Mouse (Mus musculus): Measurements from ENCODE around the gene S1pr2.
"Not testable (repeated sequence)": the region's sequence is repeated elsewhere in the genome, so short reads cannot be mapped to it uniquely, and the experiment has no call there.

Gene S1pr2

GRCm38 (mm10) chr9:20998337-20998736 is 21.8 kb upstream of the S1pr2 start:
- DNase-seq = not testable (repeated sequence)

- DNase-seq = no peak
Measured at GRCm38 (mm10) chr9:20997065-20997464, 20.5 kb upstream of the S1pr2 start.

- DNase-seq = no peak
Measured at GRCm38 (mm10) chr9:20995069-20995468, 18.5 kb upstream of the S1pr2 start.

DNA sequence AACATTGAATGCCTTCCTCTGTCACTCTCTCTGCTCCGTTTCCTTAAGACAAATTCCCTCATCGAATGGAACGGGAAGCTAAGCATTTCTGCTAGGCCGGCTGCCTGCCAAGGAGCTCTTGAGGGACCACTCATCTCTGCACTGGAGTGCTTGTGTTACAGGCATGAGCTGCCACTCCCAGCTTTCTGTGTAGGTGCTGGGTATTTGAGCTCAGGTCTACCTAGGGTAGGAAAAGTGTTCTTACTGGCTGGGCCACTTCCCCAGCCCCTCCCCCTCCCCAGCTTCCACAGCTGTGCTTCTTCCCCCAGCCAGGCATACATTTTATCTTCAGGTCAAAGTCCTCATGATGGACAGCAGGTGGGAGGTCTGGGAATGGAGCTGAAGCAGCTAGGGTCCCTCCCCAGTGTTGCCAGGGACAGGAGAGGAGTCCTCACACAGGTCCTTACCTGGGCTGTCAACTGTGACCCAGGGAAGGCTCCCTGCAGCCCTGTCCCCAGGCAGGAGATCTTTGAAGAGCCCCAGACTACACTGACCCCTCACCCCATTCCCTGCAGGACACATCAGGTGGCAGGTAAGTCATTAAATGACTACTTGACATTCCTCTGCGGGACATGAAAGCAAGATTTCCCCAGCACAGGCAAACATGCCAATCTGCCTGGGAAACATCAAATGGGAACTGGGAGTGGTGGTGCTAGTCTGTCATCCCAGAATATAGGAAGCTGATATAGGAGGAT is 16.8 kb upstream of the S1pr2 start:
- peak; percentile 87 for DNase-seq

GRCm38 (mm10) chr9:20991587-20991986 is 15.0 kb upstream of the S1pr2 start:
- no peak for DNase-seq

DNA sequence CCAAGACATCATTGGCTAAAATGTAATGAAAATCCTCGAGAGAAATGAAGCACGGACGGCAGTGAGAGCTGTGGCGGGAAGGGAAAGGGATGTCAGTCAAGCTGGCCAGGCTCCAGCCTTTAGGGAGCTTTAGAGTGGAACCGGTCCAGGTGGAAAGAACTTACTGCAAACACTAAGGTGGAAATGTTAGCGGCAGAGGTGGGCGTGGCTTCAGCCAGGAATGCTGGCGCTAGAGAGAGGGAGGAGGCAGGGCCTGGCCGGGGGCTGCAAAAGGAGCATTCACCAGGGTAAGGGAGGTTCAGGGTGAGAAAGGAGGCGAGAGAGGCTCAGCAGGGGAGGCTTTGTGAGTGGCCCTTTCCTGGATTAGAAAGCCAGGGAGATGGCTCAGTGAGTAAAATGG is 14.3 kb upstream of the S1pr2 start:
- DNase-seq = peak; percentile 76

DNA sequence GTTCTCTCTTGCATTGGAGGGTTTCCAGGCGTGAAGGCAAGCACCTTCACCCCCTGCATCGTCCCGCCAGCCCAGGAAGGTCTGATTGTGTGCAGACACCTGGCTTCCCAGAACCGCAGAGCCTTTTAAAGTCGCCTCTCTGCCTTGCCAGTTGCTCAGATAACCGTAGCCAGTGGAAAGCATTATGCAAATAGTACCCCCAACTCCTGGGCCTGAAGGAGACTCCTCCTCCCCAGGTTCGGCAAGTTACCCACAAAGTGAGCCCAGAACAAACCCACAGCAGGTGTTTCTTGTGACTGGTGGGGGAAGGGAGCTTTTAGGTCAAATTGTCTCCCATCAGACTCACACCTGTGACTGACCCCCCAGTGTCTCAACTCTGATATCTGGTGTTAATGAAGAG is 11.4 kb upstream of the S1pr2 start:
- DNase-seq = no peak

DNA sequence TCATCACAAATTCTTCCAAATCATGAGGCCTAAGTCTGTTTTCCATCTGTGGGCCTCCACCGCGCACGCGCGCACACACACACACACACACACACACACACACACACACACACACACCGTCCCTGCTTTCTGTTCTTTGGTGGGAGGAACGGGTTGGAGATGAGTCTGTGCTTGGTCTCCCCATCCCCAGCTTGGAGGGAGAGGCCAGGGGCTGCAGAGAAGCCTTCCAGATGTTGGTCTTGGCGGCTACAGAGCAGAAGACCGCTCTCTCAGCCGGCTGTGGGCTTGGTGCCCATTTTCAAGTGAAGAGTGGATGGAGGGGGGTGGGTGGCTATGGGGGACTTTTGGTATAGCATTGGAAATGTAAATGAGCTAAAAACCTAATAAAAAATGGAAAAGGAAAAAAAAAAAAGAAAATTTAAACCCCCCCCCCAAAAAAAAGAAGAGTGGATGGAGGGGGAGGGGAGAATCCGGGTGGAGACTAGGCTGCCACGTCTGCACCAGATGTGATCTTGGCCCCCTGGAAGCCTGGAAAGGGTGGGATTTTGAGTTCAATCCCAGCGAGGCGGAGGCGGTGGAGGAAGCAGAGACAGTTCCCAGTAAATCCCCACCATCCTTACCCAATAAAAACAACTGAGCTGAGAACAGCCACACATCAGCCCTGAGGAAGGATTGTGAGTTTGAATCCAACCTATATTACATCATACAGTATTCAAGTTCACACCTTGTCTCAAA is 10.5 kb upstream of the S1pr2 start:
- peak; percentile 76 for DNase-seq

DNA sequence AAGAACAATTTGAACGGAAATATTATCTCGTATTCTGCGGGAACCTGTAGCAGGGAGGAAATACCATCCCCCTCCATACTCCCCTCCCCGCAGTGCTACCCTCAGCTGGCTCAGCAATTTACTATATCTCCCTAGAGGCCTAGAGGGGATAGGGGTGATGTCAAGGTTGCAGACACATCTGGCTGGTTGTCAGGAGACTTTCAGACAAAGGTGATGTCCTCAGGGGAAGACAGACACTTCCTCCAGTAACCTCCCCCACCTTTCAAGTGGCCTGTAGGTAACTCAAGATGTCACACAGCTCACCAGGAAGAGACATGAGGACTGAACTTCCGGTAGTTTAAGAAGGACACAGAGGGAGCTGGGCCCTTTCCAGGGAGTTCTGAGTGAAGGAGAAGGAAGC is 6.6 kb upstream of the S1pr2 start:
- no peak for DNase-seq

- no peak for DNase-seq
Measured at GRCm38 (mm10) chr9:20982171-20982570, 5.6 kb upstream of the S1pr2 start.

DNA sequence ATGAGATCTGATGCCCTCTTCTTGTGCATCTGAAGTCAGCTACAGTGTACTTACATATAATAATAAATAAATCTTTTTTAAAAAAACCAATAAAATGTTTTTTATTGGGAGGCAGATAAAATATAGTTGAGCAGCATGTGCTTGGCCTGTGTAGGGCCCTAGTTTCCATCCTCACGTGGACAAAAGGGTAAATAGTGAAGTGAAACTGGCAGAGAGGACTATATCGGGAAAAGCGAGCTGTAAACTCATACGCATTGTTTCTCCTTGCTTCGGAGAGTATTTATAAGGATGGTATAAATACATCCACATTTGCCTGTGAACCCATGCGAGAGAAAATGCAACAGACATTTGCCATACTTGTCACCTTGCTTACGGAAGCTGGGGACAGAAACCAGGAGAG is 3.2 kb upstream of the S1pr2 start:
- DNase-seq = no peak

DNA sequence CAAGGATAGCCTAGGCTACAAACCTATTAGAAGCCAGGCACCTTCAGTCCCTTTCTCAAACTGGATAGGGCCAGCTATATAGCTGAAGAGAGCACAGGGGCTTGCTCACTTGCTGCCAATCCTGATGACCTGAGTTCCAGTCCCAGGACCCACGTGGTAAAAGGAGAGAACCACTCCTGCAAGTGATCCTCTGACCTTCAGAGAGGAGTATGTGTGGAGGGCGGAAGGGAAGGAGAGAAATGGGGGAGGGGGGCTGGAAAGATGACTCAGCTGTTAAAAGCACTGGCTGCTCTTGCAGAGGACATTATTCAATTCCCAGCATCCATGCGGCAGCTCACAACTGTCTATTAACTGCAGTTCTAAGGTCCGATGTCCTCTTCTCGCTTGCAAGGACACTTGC is 2.6 kb upstream of the S1pr2 start:
- DNase-seq = no peak

DNA sequence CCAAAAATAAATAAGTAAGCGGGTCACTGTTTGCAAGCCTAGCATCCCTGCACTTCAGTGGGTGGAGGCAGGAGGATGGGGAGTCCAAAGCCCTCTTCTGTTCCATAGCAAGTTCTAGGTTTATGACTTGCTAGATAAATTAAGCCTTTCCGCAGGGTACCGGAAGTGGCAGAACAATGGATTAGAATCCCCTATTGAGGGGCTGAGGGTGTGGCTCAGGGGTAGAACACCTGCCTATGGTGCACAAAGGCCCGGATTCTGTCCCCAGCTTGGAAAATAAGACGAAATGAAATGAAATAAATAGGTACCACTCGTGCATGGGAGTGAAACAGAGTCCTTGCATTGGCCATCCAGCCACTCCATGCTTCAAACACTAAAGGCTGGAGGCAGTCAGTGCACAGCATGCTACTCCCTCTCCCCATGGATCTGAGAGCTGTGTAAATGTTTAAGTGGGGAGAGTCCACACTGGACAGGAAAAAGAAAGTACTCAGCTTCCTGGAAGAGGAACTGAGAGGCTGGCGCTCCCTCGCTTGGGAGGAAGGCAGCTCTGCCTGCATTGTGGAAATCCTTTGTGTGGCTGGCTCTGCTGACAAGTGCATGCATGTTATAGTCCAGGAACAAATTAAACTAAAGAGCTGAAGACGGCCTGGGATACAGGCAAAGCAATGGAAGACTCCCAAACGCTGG is 2.0 kb upstream of the S1pr2 start:
- peak; percentile 37 for DNase-seq

DNA sequence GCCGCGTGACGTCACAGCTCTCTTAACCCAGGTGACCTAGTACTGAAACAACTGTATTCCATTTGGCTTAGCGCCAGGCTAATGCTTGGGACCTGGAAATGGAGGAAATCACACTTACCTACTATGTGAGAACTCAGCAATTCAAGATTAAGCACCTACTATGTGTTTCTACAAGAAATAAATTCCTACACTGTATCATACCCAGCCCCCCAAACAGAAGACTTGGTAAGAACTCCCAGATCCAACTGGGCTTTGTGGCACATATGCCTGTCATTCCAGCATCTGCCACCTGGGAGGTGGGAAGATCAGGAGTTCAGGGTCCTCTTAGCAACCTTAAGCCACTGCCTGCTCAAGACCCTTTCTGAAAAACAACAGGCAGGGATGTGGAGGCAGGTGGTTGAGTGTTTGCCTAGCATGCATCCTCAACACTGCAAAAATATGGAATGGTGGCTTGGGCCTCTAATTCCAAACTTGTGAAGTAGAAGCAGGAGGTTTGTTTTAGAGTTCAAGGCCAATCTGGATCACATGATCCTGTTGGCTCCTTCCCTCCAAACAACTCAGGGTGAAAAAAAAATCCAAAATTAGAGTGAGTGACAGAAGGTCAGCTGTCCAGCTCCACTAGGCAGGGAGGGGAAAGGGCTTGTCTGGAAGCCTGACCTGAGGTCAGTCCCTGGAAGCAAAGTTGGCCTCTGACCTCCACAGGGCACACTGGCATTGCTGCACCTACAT is 544 bp upstream of the S1pr2 start:
- peak; percentile 24 for DNase-seq

DNA sequence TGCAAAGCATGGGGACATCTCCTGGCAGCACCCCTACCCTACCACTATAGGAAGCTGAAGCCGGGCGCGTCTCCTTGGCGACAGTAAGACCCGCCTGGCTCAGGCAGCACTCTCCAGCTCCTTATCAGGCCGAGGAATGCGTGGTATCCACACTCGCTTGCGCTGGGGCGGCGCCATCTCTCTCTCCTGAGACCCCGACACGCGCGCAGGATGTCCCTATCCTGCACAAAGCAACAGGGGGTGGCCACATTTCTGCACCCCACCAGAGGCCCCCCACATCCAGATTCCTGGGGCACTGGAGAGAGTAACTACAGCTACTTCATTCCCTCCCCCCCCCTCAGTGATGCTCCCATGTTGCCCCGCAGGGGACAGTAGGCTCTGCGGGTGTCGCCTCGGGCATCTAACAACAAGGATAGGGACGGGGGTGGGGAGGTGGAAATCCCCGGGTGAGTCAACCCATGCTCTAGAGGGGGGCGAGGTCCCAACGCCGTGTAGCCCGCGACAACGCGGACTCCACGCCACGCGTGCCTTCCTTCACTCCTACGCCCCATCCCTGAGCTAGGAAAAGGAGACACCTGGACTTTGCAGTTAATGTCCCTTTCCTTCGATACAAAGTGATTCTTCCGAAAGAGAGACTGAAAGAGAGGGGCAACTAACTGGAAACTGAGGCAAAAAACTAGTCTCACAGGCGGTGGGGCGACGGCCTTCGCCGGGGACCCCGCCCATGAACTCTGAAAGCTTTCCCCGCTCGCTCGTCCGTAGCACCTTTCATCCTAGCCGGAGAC is 958 bp downstream of the S1pr2 start:
- peak; percentile 79 for DNase-seq

- DNase-seq = peak; percentile 31
Measured at GRCm38 (mm10) chr9:20973682-20974075, 2.9 kb downstream of the S1pr2 start.

DNA sequence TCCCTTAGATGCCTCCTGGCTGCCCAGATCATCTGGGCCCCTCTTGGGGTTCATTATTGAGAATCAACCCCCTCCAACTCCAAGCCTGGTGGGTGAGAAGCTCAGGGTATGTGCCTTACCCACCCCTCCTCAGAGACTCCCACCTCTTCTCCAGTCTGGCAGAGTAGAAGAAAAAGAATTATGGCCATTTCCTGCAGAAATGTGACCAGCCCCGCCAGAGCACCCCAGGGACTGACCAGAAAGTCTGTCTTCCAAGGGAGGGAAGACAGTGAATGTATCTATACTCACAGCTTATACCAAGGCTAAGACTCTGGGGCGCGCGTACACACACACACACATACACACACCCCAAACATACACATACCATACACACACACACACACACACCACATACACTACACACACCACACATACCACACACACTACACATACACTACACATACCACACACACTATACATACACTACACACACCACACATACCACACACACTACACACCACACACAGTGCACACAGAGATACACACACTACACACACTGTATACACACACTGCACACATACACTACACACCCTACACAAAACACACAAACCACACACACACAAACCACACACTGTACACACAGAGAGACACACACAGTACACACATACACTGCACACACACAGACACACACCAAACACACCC is 3.4 kb downstream of the S1pr2 start:
- no peak for DNase-seq

DNA sequence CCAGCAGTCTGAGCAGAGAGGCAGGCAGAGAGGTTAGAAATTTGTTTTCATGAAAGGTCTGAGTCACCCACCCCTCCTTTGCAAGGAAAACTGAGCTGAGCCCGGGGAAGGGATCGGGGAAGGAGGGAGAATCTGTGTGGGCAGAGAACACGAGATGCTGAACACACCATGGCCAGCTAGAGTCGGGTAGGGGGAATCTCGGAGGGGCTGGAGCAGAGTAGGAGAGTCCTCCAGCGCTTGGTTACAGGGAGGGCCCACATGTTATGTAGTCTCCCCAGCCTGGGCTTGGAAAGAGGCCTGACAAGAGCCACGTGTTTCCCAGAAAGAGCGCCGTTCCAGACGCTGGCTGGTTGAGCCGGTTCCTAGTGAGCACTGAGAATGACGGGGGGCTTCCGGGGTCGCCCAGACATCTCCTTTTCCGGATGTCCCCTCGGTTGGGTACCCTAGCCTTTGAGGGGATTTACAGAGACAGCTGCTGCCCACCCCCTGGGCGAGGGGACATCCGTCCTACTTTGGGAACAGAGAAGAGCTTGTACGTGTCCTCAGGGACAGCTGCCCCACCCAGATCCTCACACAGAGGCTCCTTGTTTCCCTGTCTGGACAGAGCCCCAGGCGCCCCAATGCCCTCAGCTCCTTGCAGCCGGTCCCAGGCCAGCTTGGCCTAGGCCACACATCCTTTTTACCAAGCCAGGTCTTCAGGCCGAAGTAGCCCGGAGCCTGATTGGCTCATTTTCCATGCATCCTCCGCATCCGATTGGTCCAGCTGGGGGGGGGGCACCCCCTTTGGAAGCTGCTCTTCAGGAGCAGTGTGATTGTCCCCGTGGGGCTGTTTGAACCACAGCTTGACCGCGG is 4.2 kb downstream of the S1pr2 start:
- DNase-seq = peak; percentile 65

DNA sequence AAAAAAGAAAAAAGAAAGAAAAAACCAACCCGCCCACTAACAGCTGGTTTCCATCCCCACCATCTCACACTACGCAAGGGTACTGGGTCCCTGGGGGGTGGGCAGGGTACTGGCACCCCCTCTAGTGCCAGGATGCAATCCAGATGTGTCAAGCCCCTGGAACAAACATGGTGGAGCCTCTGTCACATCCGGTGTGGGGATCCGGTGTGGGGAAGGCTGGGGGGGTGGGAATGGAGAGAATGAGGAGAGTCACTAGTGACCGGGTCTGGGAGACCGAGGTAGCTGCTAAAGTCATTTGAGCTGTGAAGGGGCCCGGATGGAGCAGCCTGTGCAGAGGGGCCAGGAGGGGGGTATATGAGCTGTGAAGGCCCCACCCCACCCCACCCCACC is 4.8 kb downstream of the S1pr2 start:
- DNase-seq = peak; percentile 82

GRCm38 (mm10) chr9:20966747-20967146 is 9.8 kb downstream of the S1pr2 start:
- DNase-seq = no peak

- no peak for DNase-seq
Measured at GRCm38 (mm10) chr9:20966008-20966407, 10.6 kb downstream of the S1pr2 start.
